Mouse (Mus musculus): ENCODE data around the gene Cdk2ap2. TPM values are rescaled to one million over a fixed set of nuclear protein-coding genes. Genes with fewer than 3 reads are reported as not detected.
A peak's percentile ranks its signal among the peaks of the same experiment; 100 is the strongest.

Gene Cdk2ap2
- total and polyA plus RNA-seq, 2 experiments from 2014 or later: 37.4 to 60.5 TPM

DNA sequence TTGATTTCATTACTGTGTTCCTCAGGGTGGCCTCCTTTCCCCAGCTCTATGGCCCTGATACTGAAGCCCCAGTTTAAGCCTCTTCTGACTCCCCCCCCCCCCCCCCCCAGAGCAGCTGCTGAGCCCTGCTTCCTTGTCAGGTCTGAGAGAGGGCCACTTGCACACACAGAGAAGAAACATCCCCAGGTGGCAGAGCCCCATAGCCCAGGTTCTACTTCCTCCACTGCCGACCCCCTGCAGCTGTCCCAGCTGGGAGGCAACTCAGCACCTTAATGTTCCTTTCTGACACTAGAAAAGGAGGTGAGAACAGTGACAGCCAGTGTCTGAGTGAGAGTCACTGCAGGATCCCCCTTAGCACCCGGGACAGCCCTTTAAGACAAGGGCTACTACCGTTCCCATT is 6.8 kb downstream of the Cdk2ap2 start:
- no peak for TF ChIP-seq CTCF (IDR thresholded peaks at IDR 0.05)
- no peak for DNase-seq (ENCODE audit: low spot score)
- Histone ChIP-seq H3K9ac (replicated peaks; ENCODE audit: low read length, poor library complexity, severe bottlenecking) (no peak overlapping the region), H3K4me1 (ENCODE audit: insufficient read depth, low read length) (peaks cover 23% of the 10 kb centered on the region; the same call in 1 of the 2 replicates), H3K4me3 (ENCODE audit: low read depth, low read length) (no peak overlapping the region), H3K27ac (ENCODE audit: low read depth, low read length) (no peak overlapping the region), H3K27me3 (ENCODE audit: insufficient read depth, low read length) (no peaks in the 10 kb centered on the region), H3K9me3 (ENCODE audit: low read length) (no peaks in the 10 kb centered on the region), H3K36me3 (ENCODE audit: insufficient read depth, low read length) (peaks cover 44% of the 10 kb centered on the region), H3K4me2 (ENCODE audit: low read depth, low read length, poor library complexity, severe bottlenecking) (no peak overlapping the region)
- WGBS: 81% methylated on average over 3 of the region's 3 CpGs
- no peak for ATAC-seq (ENCODE audit: low FRiP score)

DNA sequence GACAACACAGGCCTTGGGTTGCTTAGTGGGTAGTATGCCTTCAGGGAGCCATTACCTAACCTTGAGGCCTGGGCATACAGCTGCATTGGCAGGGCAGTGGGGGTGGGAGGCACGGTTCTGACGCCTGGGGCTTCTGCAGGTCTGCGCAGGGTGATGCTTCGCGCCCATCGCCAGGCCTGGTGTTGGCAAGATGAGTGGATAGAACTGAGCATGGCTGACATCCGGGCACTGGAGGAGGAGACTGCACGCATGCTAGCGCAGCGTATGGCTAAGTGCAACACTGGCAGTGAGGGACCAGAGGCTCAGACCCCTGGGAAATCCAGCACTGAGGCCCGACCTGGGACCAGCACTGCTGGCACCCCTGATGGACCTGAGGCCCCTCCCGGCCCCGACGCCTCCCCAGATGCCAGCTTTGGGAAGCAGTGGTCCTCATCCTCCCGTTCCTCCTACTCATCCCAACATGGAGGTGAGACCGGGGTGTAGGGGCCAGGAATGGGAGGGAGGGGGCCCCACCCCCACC is 7.8 kb downstream of the Cdk2ap2 start:
- TF ChIP-seq CTCF (IDR thresholded peaks at IDR 0.05): no peak
- ATAC-seq (ENCODE audit: low FRiP score) (no peak), DNase-seq (ENCODE audit: low spot score) (no peak)
- H3K27ac ChIP-seq (ENCODE audit: low read depth, low read length): no peak overlapping the region
- no peak overlapping the region for H3K9ac ChIP-seq (replicated peaks; ENCODE audit: low read length, poor library complexity, severe bottlenecking)
- H3K4me2 ChIP-seq (ENCODE audit: low read depth, low read length, poor library complexity, severe bottlenecking): no peak overlapping the region
- no peak overlapping the region for H3K4me3 ChIP-seq (ENCODE audit: low read depth, low read length)
- peaks cover 16% of the 10 kb centered on the region; the same call in 1 of the 2 replicates for H3K4me1 ChIP-seq (ENCODE audit: insufficient read depth, low read length)
- no peaks in the 10 kb centered on the region for H3K9me3 ChIP-seq (ENCODE audit: low read length)
- no peaks in the 10 kb centered on the region for H3K27me3 ChIP-seq (ENCODE audit: insufficient read depth, low read length)
- 91% methylated on average over 16 of the region's 16 CpGs for WGBS
- H3K36me3 ChIP-seq (ENCODE audit: insufficient read depth, low read length): peaks cover 53% of the 10 kb centered on the region

DNA sequence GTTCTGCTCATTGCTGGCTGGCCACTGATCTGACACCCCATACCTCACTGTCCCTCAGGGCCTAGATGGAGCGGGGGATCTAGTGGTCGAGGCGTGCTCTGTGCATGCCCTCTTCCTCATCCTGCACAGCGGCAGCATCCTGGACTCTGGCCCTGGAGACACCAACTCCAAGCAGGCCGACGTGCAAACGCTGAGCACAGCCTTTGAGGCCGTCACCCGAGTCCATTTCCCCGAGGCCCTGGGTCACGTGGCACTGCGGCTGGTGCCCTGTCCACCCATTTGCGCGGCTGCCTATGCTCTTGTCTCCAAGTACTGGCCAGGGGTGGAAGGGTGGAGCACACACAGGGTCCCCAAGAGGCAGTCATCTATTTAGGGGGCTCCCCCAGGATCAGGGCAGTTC is 9.7 kb downstream of the Cdk2ap2 start:
- DNase-seq (ENCODE audit: low spot score): no peak
- WGBS: 93% methylated on average over 14 of the region's 14 CpGs
- no peak overlapping the region for H3K27ac ChIP-seq (ENCODE audit: low read depth, low read length)
- no peak for ATAC-seq (ENCODE audit: low FRiP score)
- H3K4me2 ChIP-seq (ENCODE audit: low read depth, low read length, poor library complexity, severe bottlenecking): no peak overlapping the region
- no peaks in the 10 kb centered on the region for H3K27me3 ChIP-seq (ENCODE audit: insufficient read depth, low read length)
- TF ChIP-seq CTCF (IDR thresholded peaks at IDR 0.05): no peak
- H3K4me1 ChIP-seq (ENCODE audit: insufficient read depth, low read length): peaks cover 9% of the 10 kb centered on the region; the same call in 1 of the 2 replicates
- no peaks in the 10 kb centered on the region for H3K9me3 ChIP-seq (ENCODE audit: low read length)
- H3K36me3 ChIP-seq (ENCODE audit: insufficient read depth, low read length): peaks cover 71% of the 10 kb centered on the region
- no peak overlapping the region for H3K9ac ChIP-seq (replicated peaks; ENCODE audit: low read length, poor library complexity, severe bottlenecking)
- H3K4me3 ChIP-seq (ENCODE audit: low read depth, low read length): no peak overlapping the region

DNA sequence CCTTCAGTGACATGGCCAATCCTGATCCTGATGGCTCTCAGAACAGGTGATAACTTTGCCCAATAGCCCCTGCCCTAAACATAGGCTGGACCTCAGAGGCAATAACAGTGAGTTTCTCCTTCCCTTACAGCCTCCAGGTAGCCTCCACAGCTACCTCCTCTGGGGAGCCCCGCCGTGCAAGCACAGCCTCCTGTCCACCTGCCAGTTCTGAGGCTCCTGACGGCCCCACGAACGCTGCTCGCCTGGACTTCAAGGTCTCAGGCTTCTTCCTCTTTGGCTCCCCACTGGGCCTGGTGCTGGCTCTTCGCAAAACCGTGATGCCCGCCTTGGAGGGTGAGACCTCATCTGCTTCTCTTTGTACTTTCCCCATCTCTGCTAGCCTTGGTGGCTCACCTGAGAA is 11.6 kb downstream of the Cdk2ap2 start:
- H3K27ac ChIP-seq (ENCODE audit: low read depth, low read length): no peak overlapping the region
- no peak for TF ChIP-seq CTCF (IDR thresholded peaks at IDR 0.05)
- H3K27me3 ChIP-seq (ENCODE audit: insufficient read depth, low read length): no peaks in the 10 kb centered on the region
- DNase-seq (ENCODE audit: low spot score) (no peak), ATAC-seq (ENCODE audit: low FRiP score) (no peak)
- H3K4me1 ChIP-seq (ENCODE audit: insufficient read depth, low read length): no peaks in the 10 kb centered on the region
- H3K9ac ChIP-seq (replicated peaks; ENCODE audit: low read length, poor library complexity, severe bottlenecking): no peak overlapping the region
- no peak overlapping the region for H3K4me3 ChIP-seq (ENCODE audit: low read depth, low read length)
- H3K36me3 ChIP-seq (ENCODE audit: insufficient read depth, low read length): peaks cover 82% of the 10 kb centered on the region
- no peak overlapping the region for H3K4me2 ChIP-seq (ENCODE audit: low read depth, low read length, poor library complexity, severe bottlenecking)
- WGBS: 90% methylated on average over 8 of the region's 9 CpGs
- no peaks in the 10 kb centered on the region for H3K9me3 ChIP-seq (ENCODE audit: low read length)

DNA sequence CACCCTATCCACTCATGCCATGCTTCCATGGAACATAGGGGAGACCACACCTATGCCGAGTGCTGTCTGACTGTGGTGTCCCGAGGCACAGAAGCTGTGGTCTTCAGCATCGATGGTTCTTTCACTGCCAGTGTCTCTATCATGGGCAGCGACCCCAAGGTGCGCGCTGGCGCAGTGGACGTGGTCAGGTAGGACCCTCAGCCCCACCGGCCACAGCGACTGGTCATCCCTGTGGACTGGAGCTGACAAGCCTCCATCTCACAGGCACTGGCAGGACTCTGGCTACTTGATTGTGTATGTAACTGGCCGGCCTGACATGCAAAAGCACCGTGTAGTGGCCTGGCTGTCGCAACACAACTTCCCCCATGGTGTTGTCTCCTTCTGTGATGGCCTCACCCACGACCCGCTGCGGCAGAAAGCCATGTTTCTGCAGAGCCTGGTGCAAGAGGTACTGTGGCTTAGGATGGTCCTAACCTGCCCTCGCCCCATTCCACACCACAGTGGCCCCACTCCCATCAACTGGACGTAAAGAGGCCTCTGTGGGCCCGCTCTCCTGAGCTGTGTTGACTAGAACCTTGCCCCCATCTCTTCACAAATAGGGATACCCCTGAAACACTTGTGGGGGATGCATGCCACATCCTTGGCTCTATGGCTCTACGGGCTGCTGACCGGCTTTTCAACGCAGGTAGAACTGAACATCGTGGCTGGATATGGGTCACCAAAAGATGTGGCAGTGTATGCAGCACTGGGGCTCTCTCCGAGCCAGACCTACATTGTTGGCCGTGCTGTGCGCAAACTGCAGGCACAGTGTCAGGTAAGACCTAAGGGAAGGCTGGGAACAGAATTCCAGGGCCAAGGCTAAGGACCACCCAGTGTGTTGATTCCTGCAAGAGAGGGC is 15.3 kb downstream of the Cdk2ap2 start:
- no peak for DNase-seq (ENCODE audit: low spot score)
- Histone ChIP-seq H3K4me1 (ENCODE audit: insufficient read depth, low read length) (no peaks in the 10 kb centered on the region), H3K4me3 (ENCODE audit: low read depth, low read length) (no peak overlapping the region), H3K9ac (replicated peaks; ENCODE audit: low read length, poor library complexity, severe bottlenecking) (no peak overlapping the region), H3K27ac (ENCODE audit: low read depth, low read length) (no peak overlapping the region), H3K36me3 (ENCODE audit: insufficient read depth, low read length) (peaks cover 95% of the 10 kb centered on the region), H3K27me3 (ENCODE audit: insufficient read depth, low read length) (no peaks in the 10 kb centered on the region), H3K4me2 (ENCODE audit: low read depth, low read length, poor library complexity, severe bottlenecking) (no peak overlapping the region), H3K9me3 (ENCODE audit: low read length) (no peaks in the 10 kb centered on the region)
- no peak for TF ChIP-seq CTCF (IDR thresholded peaks at IDR 0.05)
- ATAC-seq (ENCODE audit: low FRiP score): no peak
- 96% methylated on average over 26 of the region's 26 CpGs for WGBS

DNA sequence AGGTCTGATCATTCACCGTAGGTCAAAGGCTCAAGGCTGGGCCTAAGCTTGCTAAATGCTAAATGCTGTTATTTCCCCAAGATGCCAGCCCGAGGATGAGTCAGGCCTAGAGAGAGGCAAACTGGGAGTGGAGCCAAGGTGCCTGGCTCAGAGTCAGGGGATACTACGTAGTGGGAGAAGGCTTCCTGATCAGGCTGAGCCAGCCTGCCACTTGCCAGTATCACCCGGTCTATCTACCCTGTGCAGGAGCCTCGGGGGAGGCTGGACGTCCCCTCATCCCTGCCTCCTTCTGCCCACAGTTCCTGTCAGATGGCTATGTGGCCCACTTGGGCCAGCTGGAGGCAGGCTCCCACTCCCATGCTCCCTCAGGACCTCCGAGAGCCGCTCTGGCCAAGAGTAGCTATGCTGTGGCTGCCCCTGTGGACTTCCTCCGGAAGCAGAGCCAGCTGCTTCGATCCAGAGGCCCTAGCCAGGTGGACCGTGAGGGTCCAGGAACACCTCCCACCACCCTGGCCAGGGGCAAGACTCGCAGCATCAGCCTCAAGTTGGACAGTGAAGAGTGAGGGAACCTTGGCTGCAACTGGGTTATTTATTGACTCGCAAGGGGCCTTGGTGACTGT is 16.3 kb downstream of the Cdk2ap2 start:
- no peak for ATAC-seq (ENCODE audit: low FRiP score)
- Histone ChIP-seq H3K9ac (replicated peaks; ENCODE audit: low read length, poor library complexity, severe bottlenecking) (no peak overlapping the region), H3K36me3 (ENCODE audit: insufficient read depth, low read length) (peaks cover 92% of the 10 kb centered on the region), H3K27me3 (ENCODE audit: insufficient read depth, low read length) (no peaks in the 10 kb centered on the region), H3K4me3 (ENCODE audit: low read depth, low read length) (no peak overlapping the region), H3K4me1 (ENCODE audit: insufficient read depth, low read length) (no peaks in the 10 kb centered on the region), H3K9me3 (ENCODE audit: low read length) (no peaks in the 10 kb centered on the region), H3K27ac (ENCODE audit: low read depth, low read length) (no peak overlapping the region), H3K4me2 (ENCODE audit: low read depth, low read length, poor library complexity, severe bottlenecking) (no peak overlapping the region)
- TF ChIP-seq CTCF (IDR thresholded peaks at IDR 0.05): no peak
- peak; percentile 63 for DNase-seq (ENCODE audit: low spot score)
- 83% methylated on average over 13 of the region's 13 CpGs for WGBS

Measured in midbrain, postnatal 0 days (tissue).